Mouse (Mus musculus) embryonic facial prominence, embryonic 15.5 days (tissue): ENCODE results near the gene Abca3. TPM values are rescaled to one million over a fixed set of nuclear protein-coding genes. Genes with fewer than 3 reads are reported as not detected.
"Not testable (repeated sequence)": the region's sequence is repeated elsewhere in the genome, so short reads cannot be mapped to it uniquely, and the experiment has no call there.

ENCODE experiments used
- ATAC-seq: fragments of 200-750 bp; cut with Nextera tagmentation; 2 replicates; pipeline ENCODE4 v1.8.0; 2017; ENCODE audit warnings: low read depth, moderate TSS enrichment; ENCODE audit not compliant: insufficient number of reproducible peaks, low FRiP score, low TSS enrichment
- H3K27ac ChIP-seq: fragments of 300-500 bp; sonication (generic); replicated peaks from 2 replicates; pipeline ENCODE4 v1.5.1; 2015; ENCODE audit warnings: mild to moderate bottlenecking, inconsistent platforms
- H3K27me3 ChIP-seq: fragments of 300-500 bp; sonication (generic); 2 replicates; pipeline ENCODE4 v1.6.1; 2015; ENCODE audit warnings: inconsistent platforms
- H3K36me3 ChIP-seq: fragments of 300-500 bp; sonication (generic); 2 replicates; pipeline ENCODE4 v1.6.1; 2015; ENCODE audit warnings: mild to moderate bottlenecking, inconsistent platforms
- H3K4me1 ChIP-seq: fragments of 300-500 bp; sonication (generic); 2 replicates; pipeline ENCODE4 v1.6.1; 2015; ENCODE audit warnings: inconsistent platforms
- H3K4me2 ChIP-seq: fragments of 300-500 bp; sonication (generic); replicated peaks from 2 replicates; pipeline ENCODE4 v1.6.1; 2015; ENCODE audit warnings: mild to moderate bottlenecking, inconsistent platforms
- H3K4me3 ChIP-seq: fragments of 300-500 bp; sonication (generic); replicated peaks from 2 replicates; pipeline ENCODE4 v1.5.1; 2015; ENCODE audit warnings: mild to moderate bottlenecking, inconsistent platforms
- H3K9ac ChIP-seq: fragments of 300-500 bp; sonication (generic); 2 replicates; pipeline ENCODE4 v1.6.1; 2015; ENCODE audit warnings: inconsistent platforms
- H3K9me3 ChIP-seq: fragments of 300-500 bp; sonication (generic); replicated peaks from 2 replicates; pipeline ENCODE4 v1.6.1; 2016; ENCODE audit warnings: inconsistent platforms
- WGBS: fragments of 180-500 bp; shearing (Covaris S2); methylation state at CpG from one replicate; pipeline ENCODE4 v1.1.7; 2015; 5-methylcytosine and 5-hydroxymethylcytosine counted together
- polyA plus RNA-seq: library from polyadenylated mRNA; unstranded; fragments of >200 nt; fragmentation: Nextera tagmentation; extraction: Ambion mirVana; gene quantifications from 2 replicates; pipeline ENCODE4 v1.2.1, GENCODE M21; 2015

Gene Abca3
- polyA plus RNA-seq, 1 experiment from 2014 or later = 8.3 TPM

DNA sequence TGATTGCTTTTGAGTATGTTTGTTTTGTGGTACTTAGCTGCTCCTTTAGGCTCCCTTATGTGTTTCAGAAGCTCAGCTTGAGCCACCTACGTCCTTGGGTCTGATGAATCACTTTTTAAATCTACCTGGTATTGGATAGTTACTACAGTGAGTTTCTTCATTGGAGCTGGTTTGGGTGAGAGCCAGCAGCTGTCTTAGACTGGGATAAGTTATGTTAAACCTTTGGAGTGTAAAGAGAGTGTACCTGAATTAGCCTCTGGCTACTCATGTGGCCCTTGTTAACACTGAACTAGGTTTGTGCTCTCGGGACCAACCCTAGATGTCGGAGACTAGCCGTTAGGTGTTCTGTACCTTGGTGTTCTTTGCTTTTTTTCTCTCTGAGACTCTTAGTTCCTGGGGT lies 71.4 kb downstream of the Abca3 start:
- Histone ChIP-seq H3K27me3 (no peaks in the 10 kb centered on the region), H3K36me3 (peaks cover 70% of the 10 kb centered on the region), H3K4me2 (no peak overlapping the region), H3K9ac (no peak overlapping the region), H3K9me3 (no peaks in the 10 kb centered on the region), H3K4me1 (peaks cover 14% of the 10 kb centered on the region), H3K27ac (no peak overlapping the region), H3K4me3 (no peak overlapping the region)
- no peak for ATAC-seq
- WGBS = 85% methylated on average over 4 of the region's 4 CpGs

- no peaks in the 10 kb centered on the region for H3K27me3 ChIP-seq
- H3K4me1 ChIP-seq = peaks cover 14% of the 10 kb centered on the region
- no peak overlapping the region for H3K9ac ChIP-seq
- H3K36me3 ChIP-seq = peaks cover 57% of the 10 kb centered on the region
- H3K4me3 ChIP-seq = no peak overlapping the region
- 94% methylated on average over 5 of the region's 5 CpGs for WGBS
- H3K27ac ChIP-seq = no peak overlapping the region
- no peak for ATAC-seq
- H3K9me3 ChIP-seq = no peaks in the 10 kb centered on the region
- H3K4me2 ChIP-seq = no peak overlapping the region
These were observed 72.7 kb downstream of the Abca3 start for GRCm38 (mm10) chr17:24424489-24424888.

DNA sequence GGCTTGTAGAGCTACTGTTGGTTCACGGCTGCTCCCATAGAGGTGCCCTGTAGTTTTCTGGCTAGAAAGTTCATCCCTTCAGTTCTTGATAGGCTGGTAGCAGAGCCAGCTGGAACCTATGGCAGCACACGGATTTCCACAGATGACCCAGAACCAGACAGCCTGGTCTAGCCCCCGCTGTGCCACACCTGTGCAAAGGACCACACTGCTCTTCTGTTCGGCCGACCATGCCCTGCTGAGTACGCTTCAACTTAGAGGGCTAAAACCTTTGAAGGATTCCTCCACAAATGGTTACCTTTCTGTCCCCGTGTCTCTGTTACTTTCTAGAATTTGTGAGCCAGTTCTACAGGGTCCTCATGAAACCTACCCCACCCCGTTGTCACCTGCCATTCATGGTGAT lies 73.6 kb downstream of the Abca3 start:
- not testable (repeated sequence) for H3K9me3 ChIP-seq, H3K27me3 ChIP-seq, H3K9ac ChIP-seq, H3K4me3 ChIP-seq, ATAC-seq, H3K27ac ChIP-seq, H3K4me2 ChIP-seq
- Histone ChIP-seq H3K36me3 (peaks cover 48% of the 10 kb centered on the region), H3K4me1 (peaks cover 14% of the 10 kb centered on the region)
- 83% methylated on average over 6 of the region's 8 CpGs for WGBS

DNA sequence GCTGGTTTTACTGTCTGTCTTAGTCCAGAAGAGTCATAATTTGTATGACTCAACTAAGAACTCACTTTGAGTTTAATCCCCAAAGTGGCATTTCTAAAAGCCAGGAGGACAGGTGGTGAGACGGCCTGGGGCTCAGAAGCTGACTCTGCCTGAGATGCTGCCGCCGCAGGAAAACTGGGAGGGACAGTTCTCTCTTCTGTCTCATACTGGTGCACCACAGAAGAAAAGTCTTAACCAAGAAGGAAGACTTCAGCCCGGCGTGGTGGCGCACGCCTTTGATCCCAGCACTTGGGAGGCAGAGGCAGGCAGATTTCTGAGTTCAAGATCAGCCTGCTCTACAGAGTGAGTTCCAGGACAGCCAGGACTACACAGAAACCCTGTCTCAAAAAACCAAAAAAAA lies 74.2 kb downstream of the Abca3 start:
- H3K4me3 ChIP-seq = peak overlapping the region; percentile 65
- H3K4me1 ChIP-seq = peaks cover 14% of the 10 kb centered on the region
- WGBS = 73% methylated on average over 7 of the region's 7 CpGs
- no peak for ATAC-seq
- H3K27me3 ChIP-seq = no peaks in the 10 kb centered on the region
- peak overlapping the region; percentile 93 for H3K27ac ChIP-seq
- H3K4me2 ChIP-seq = peak overlapping the region; percentile 60; the same call in 1 of the 2 replicates
- no peaks in the 10 kb centered on the region for H3K9me3 ChIP-seq
- H3K36me3 ChIP-seq = peaks cover 43% of the 10 kb centered on the region
- no peak overlapping the region for H3K9ac ChIP-seq

- no peaks in the 10 kb centered on the region for H3K27me3 ChIP-seq
These were observed 74.9 kb downstream of the Abca3 start, which contains the start of gene Eci1 for GRCm38 (mm10) chr17:24426471-24427169. Gene Eci1, plus strand, starts transcription at chr17:24426641.

GRCm38 (mm10) chr17:24427170-24427557 lies 75.4 kb downstream of the Abca3 start:
- H3K4me3 ChIP-seq = peak overlapping the region; percentile 65
- peaks cover 14% of the 10 kb centered on the region for H3K4me1 ChIP-seq
- H3K27me3 ChIP-seq = no peaks in the 10 kb centered on the region
- no peaks in the 10 kb centered on the region for H3K9me3 ChIP-seq
- H3K4me2 ChIP-seq = peak overlapping the region; percentile 60
- H3K9ac ChIP-seq = peak overlapping the region; percentile 79
- peak overlapping the region; percentile 93 for H3K27ac ChIP-seq
- WGBS = 5% methylated on average over 8 of the region's 8 CpGs
- peaks cover 30% of the 10 kb centered on the region for H3K36me3 ChIP-seq
- no peak for ATAC-seq

More at GRCm38 (mm10) chr17:24426471-24427169, 74.9 kb downstream of the Abca3 start, which contains the start of gene Eci1:
- H3K9me3 ChIP-seq = no peaks in the 10 kb centered on the region
- ATAC-seq = peak; percentile 96
- peak within 1 kb of the TSS; percentile 65 for H3K4me3 ChIP-seq
- under 1% methylated on average over 48 of the region's 48 CpGs for WGBS
- H3K9ac ChIP-seq = peak within 1 kb of the TSS; percentile 79
- peak within 1 kb of the TSS; percentile 60 for H3K4me2 ChIP-seq
- H3K4me1 ChIP-seq = peaks cover 14% of the 10 kb centered on the region
- peaks cover 35% of the 10 kb centered on the region for H3K36me3 ChIP-seq
- H3K27ac ChIP-seq = peak within 1 kb of the TSS; percentile 93

- WGBS = 84% methylated on average over 14 of the region's 14 CpGs
These were observed 77.6 kb downstream of the Abca3 start for GRCm38 (mm10) chr17:24429201-24429983.

DNA sequence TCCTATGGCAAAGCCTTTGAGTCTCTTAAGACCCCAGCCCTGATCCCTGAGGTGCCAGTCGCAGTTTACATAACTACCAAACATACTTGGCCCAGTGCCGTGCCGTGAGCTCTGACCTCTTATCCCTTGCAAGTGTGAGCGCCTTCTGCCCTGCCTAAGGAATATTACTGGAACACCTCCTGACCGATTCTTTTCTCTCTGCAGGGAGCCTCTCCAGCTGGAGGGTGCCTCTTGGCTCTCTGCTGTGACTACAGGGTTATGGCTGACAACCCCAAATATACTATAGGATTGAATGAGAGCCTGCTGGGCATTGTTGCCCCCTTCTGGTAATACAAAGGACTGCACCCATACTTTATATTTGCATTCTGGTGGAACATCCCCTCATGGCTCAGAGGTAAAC lies 85.3 kb downstream of the Abca3 start:
- Histone ChIP-seq H3K27me3 (no peaks in the 10 kb centered on the region), H3K4me3 (no peak overlapping the region), H3K36me3 (peaks cover 48% of the 10 kb centered on the region), H3K4me1 (no peaks in the 10 kb centered on the region), H3K27ac (no peak overlapping the region), H3K9ac (no peak overlapping the region), H3K9me3 (no peaks in the 10 kb centered on the region), H3K4me2 (no peak overlapping the region)
- peak; percentile 29; the same call in 1 of the 2 replicates for ATAC-seq
- 72% methylated on average over 5 of the region's 5 CpGs for WGBS

More at GRCm38 (mm10) chr17:24429201-24429983, 77.6 kb downstream of the Abca3 start:
- Histone ChIP-seq H3K36me3 (peaks cover 16% of the 10 kb centered on the region), H3K4me3 (no peak overlapping the region), H3K27ac (no peak overlapping the region), H3K4me2 (no peak overlapping the region), H3K9me3 (no peaks in the 10 kb centered on the region), H3K27me3 (no peaks in the 10 kb centered on the region), H3K4me1 (peaks cover 14% of the 10 kb centered on the region), H3K9ac (no peak overlapping the region)
- ATAC-seq = no peak

GRCm38 (mm10) chr17:24440377-24440776 lies 88.6 kb downstream of the Abca3 start:
- Histone ChIP-seq H3K27ac (no peak overlapping the region), H3K4me3 (no peak overlapping the region), H3K27me3 (no peaks in the 10 kb centered on the region), H3K36me3 (peaks cover 55% of the 10 kb centered on the region), H3K4me1 (no peaks in the 10 kb centered on the region), H3K9me3 (no peaks in the 10 kb centered on the region), H3K9ac (no peak overlapping the region), H3K4me2 (no peak overlapping the region)
- WGBS = 86% methylated on average over 8 of the region's 8 CpGs
- no peak for ATAC-seq

DNA sequence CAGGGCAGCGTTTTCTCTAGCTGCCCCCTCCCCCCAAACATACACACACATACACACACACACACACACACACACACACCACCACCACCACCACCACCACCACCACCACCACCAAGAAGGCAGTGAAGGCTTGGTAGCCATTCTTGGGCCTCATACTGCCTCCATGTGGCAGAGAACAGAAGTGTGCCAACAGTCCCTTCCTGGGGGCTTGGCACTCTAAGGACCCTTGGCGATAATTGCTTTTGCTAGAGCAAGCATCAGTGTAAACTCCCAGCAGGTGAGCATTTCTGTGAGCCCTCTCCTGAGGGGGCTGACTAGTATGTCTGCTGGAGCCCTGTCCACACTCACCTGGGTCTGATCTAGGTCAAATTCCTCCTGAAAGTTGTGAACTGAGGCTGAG lies 89.4 kb downstream of the Abca3 start:
- WGBS = 61% methylated on average over 2 of the region's 2 CpGs

GRCm38 (mm10) chr17:24442107-24442506 lies 90.4 kb downstream of the Abca3 start:
- H3K9ac ChIP-seq = no peak overlapping the region
- peaks cover 73% of the 10 kb centered on the region for H3K36me3 ChIP-seq
- no peaks in the 10 kb centered on the region for H3K27me3 ChIP-seq
- no peak overlapping the region for H3K4me2 ChIP-seq
- H3K9me3 ChIP-seq = no peaks in the 10 kb centered on the region
- no peak for ATAC-seq
- WGBS = 86% methylated on average over 14 of the region's 14 CpGs
- H3K27ac ChIP-seq = no peak overlapping the region
- H3K4me1 ChIP-seq = no peaks in the 10 kb centered on the region
- no peak overlapping the region for H3K4me3 ChIP-seq

More for the DNA sequence above, 89.4 kb downstream of the Abca3 start:
- H3K27me3 ChIP-seq = no peaks in the 10 kb centered on the region
- H3K9ac ChIP-seq = no peak overlapping the region
- no peaks in the 10 kb centered on the region for H3K9me3 ChIP-seq
- peaks cover 63% of the 10 kb centered on the region for H3K36me3 ChIP-seq
- no peak overlapping the region for H3K4me2 ChIP-seq
- no peak for ATAC-seq
- no peaks in the 10 kb centered on the region for H3K4me1 ChIP-seq
- no peak overlapping the region for H3K27ac ChIP-seq
- no peak overlapping the region for H3K4me3 ChIP-seq
